Mouse (Mus musculus): ENCODE data around the gene Foxl1. TPM values are rescaled to one million over a fixed set of nuclear protein-coding genes. Genes with fewer than 3 reads are reported as not detected.

The Foxl1 gene
- not detected in 2 replicates for polyA plus RNA-seq (2012)

DNA sequence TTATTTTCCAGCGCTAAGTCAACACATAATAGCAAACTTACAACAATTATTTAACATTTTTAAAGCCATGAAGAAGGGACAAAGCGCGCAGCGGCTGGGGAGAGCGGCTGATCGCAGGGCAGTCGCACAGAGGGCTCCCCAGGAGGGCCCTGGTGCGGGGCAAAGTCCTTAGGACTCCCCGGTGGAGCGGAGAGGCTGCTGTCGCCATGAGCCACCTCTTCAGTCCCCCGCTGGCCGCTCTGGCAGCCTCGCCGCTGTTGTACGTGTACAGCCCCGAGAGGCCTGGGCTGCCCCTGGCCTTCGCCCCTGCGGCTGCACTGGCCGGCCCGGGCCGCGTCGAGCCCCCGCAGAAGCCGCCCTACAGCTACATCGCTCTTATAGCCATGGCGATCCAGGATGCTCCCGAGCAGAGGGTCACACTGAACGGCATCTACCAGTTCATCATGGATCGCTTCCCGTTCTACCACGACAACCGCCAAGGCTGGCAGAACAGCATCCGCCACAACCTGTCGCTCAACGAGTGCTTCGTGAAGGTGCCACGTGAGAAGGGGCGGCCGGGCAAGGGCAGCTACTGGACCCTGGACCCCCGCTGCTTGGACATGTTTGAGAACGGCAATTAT is at the start of gene Foxl1:
Gene Foxl1, plus strand, starts transcription at position 185 of the 620 bp plus-strand sequence.
- no peak for TF ChIP-seq GATA1 (IDR thresholded peaks at IDR 0.05; ENCODE audit: low read length)

GRCm38 (mm10) chr8:121078721-121079120 is 49.0 kb upstream of the Foxl1 start:
- TF ChIP-seq GATA1 (IDR thresholded peaks at IDR 0.05; ENCODE audit: low read length): no peak

DNA sequence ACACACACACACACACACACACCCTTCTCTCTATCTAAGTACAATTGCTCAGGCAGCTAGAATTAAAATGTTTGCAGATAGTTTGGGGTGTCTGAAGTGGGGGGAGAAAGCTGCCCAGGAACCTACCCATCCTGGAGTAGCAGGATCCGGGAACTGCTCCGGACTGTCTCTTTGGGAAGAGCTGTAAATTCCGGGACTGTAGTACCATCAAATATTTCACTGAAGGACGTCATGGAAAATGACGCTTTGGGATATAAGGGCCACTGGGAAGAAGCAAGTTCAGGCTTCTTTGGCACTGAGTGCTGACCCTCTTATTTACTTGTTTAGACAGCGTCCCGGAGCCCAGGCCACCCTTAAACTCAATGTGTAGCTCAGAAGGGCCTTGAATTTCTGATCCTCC is 48.5 kb upstream of the Foxl1 start:
- TF ChIP-seq GATA1 (IDR thresholded peaks at IDR 0.05; ENCODE audit: low read length): no peak

GRCm38 (mm10) chr8:121079944-121080343 is 47.8 kb upstream of the Foxl1 start:
- TF ChIP-seq GATA1 (IDR thresholded peaks at IDR 0.05; ENCODE audit: low read length): no peak

- no peak for TF ChIP-seq GATA1 (IDR thresholded peaks at IDR 0.05; ENCODE audit: low read length)
Observed at GRCm38 (mm10) chr8:121080361-121081090, 47.2 kb upstream of the Foxl1 start.

GRCm38 (mm10) chr8:121081398-121081797 is 46.3 kb upstream of the Foxl1 start:
- TF ChIP-seq GATA1 (IDR thresholded peaks at IDR 0.05; ENCODE audit: low read length): no peak

DNA sequence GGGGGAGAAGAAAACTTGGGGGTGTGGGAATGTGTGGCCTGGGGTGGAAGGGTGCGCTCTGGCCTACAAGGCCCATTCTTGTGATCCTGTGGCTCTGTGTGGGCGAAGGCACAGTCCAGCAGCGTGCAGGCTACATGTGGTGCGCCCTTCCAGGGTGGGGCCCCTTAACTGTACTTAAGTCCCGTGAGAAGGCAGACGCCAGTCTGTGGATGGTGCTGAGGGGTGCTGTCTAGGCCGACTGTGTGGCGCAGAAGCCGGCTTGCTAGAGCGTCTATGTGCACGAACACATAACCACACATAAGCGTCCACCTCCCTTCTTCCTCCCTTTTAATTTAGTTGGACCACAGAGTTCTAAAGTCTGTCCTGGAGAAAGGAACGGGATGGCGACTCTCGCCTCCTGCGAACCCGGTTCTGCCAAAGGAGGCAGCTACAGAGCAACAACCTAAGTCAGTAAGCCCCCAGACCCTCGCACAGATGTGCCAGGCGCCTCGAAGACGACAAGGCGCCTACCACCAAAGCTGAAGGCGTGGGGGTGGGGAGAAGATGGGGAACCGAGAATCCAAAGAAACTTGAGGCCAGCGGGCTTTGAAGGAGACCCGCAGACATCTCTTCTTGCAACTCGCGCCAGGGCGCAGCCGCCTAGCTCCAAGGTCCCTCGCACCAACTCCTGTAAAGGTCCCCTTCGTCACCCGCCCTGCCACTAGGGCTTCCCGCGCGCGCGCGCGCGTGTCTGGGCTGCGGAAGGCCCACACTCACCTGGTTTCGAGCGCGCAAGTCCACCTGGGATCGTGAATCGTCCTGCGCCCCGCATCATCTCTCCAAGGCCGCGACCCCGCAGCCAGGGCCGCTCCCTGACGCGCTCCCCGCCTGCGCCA is 45.3 kb upstream of the Foxl1 start:
- no peak for TF ChIP-seq GATA1 (IDR thresholded peaks at IDR 0.05; ENCODE audit: low read length)

GRCm38 (mm10) chr8:121083093-121083935 is 44.4 kb upstream of the Foxl1 start:
- TF ChIP-seq GATA1 (IDR thresholded peaks at IDR 0.05; ENCODE audit: low read length): no peak

DNA sequence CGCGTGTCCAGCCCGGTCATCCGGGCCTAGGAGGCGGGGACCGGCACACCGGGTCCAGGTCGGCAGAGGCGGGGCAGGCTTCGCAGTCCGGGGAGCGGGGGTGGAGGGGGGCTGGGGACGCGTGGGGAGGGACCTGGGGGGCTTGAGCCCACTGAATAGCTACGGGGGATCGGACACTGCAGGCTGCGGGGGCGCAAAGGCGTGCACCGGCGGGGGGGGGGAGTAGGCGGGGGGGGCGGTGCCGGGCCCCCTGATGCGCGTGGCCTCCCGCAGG is 43.9 kb upstream of the Foxl1 start:
- no peak for TF ChIP-seq GATA1 (IDR thresholded peaks at IDR 0.05; ENCODE audit: low read length)

GRCm38 (mm10) chr8:121084210-121084951 is 43.4 kb upstream of the Foxl1 start, which contains the start of gene Foxf1:
Gene Foxf1, plus strand, starts transcription at chr8:121084386.
- no peak for TF ChIP-seq GATA1 (IDR thresholded peaks at IDR 0.05; ENCODE audit: low read length)

DNA sequence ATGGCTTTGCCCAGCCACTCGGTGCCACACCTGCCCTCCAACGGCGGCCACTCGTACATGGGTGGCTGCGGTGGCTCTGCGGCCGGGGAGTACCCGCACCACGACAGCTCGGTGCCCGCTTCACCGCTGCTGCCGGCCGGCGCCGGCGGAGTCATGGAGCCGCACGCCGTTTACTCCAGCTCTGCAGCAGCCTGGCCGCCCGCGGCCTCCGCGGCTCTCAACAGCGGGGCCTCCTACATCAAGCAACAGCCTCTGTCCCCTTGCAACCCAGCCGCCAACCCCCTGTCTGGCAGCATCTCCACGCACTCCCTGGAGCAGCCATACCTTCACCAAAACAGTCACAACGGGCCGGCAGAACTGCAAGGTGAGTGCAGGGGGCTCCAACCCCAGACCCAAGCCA is 42.7 kb upstream of the Foxl1 start:
- no peak for TF ChIP-seq GATA1 (IDR thresholded peaks at IDR 0.05; ENCODE audit: low read length)

DNA sequence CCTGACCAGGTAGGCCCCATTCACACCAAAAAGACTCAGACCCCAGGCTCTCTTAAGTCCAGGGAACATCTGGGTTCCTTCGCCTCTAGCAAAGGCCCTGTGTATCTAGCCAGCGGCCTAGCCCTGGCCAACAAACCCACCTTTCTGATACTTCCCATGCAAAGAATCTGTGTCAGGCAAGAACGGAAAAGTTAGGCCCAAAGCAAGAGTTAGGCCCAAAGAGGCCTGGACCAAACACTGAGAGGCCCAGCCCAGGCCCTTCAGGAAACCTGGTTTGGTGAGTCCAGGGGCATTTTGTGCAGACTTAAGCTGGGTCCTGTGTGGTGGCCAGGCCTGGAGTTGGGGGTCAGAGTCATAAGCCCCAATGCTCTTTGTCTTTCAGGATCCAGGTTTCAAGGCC is 42.2 kb upstream of the Foxl1 start:
- TF ChIP-seq GATA1 (IDR thresholded peaks at IDR 0.05; ENCODE audit: low read length): no peak

GRCm38 (mm10) chr8:121086004-121086900 is 41.5 kb upstream of the Foxl1 start:
- no peak for TF ChIP-seq GATA1 (IDR thresholded peaks at IDR 0.05; ENCODE audit: low read length)

- TF ChIP-seq GATA1 (IDR thresholded peaks at IDR 0.05; ENCODE audit: low read length): no peak
Observed at GRCm38 (mm10) chr8:121088281-121088680, 39.5 kb upstream of the Foxl1 start.
